Mouse (Mus musculus) right cerebral cortex, postnatal 4 days (tissue): ENCODE results near the gene Mdga1.

ENCODE experiments used
- DNase-seq: peaks from one replicate; pipeline ENCODE4 v3.0.0-alpha.2; 2022

The Mdga1 gene

GRCm38 (mm10) chr17:29838029-29838428 is 131.9 kb downstream of the Mdga1 start:
- DNase-seq: no peak

- DNase-seq: no peak
These were observed 132.4 kb downstream of the Mdga1 start for GRCm38 (mm10) chr17:29837441-29837840.

GRCm38 (mm10) chr17:29834768-29835167 is 135.1 kb downstream of the Mdga1 start:
- DNase-seq: no peak

- DNase-seq: no peak
These were observed 135.6 kb downstream of the Mdga1 start for GRCm38 (mm10) chr17:29834333-29834732.

- DNase-seq: no peak
These were observed 138.2 kb downstream of the Mdga1 start for GRCm38 (mm10) chr17:29831696-29832095.

GRCm38 (mm10) chr17:29829136-29829535 is 140.8 kb downstream of the Mdga1 start:
- DNase-seq: no peak

GRCm38 (mm10) chr17:29827602-29828001 is 142.3 kb downstream of the Mdga1 start:
- DNase-seq: no peak

GRCm38 (mm10) chr17:29824512-29825120 is 145.3 kb downstream of the Mdga1 start:
- DNase-seq: no peak

- DNase-seq: no peak
These were observed 145.7 kb downstream of the Mdga1 start for GRCm38 (mm10) chr17:29824208-29824509.

- no peak for DNase-seq
These were observed 146.3 kb downstream of the Mdga1 start for GRCm38 (mm10) chr17:29823439-29824207.

GRCm38 (mm10) chr17:29819608-29820007 is 150.3 kb downstream of the Mdga1 start:
- DNase-seq: no peak

GRCm38 (mm10) chr17:29818989-29819388 is 150.9 kb downstream of the Mdga1 start:
- DNase-seq: no peak

- DNase-seq: no peak
These were observed 151.5 kb downstream of the Mdga1 start for GRCm38 (mm10) chr17:29818264-29818945.

- no peak for DNase-seq
These were observed 155.1 kb downstream of the Mdga1 start for GRCm38 (mm10) chr17:29814758-29815157.

GRCm38 (mm10) chr17:29813328-29813727 is 156.6 kb downstream of the Mdga1 start:
- no peak for DNase-seq

- no peak for DNase-seq
These were observed 166.3 kb downstream of the Mdga1 start for GRCm38 (mm10) chr17:29803545-29803944.

- DNase-seq: peak; percentile 75
These were observed 168.5 kb downstream of the Mdga1 start for GRCm38 (mm10) chr17:29801358-29801757.

GRCm38 (mm10) chr17:29800096-29800455 is 169.8 kb downstream of the Mdga1 start:
- DNase-seq: no peak

- no peak for DNase-seq
These were observed 170.3 kb downstream of the Mdga1 start for GRCm38 (mm10) chr17:29799398-29800095.

GRCm38 (mm10) chr17:29798151-29798550 is 171.7 kb downstream of the Mdga1 start:
- no peak for DNase-seq

GRCm38 (mm10) chr17:29796787-29797186 is 173.1 kb downstream of the Mdga1 start:
- DNase-seq: no peak

GRCm38 (mm10) chr17:29796086-29796485 is 173.8 kb downstream of the Mdga1 start:
- DNase-seq: peak; percentile 95

GRCm38 (mm10) chr17:29795050-29795770 is 174.7 kb downstream of the Mdga1 start:
- peak; percentile 72 for DNase-seq
